ENCODE assay signal across 8 mouse cellular contexts in genomic region chr11:94936851-94937295, GRCm38 (mm10). TPM values are rescaled to one million over a fixed set of nuclear protein-coding genes. Genes with fewer than 3 reads are reported as not detected.
DNase-seq lines count a peak whose midpoint lies in the region; ATAC-seq and TF ChIP-seq lines count a peak whose summit lies in the region.

No protein-coding gene starts in this region.

- H3K27me3 ChIP-seq in heart, embryonic 12.5 days (replicated peaks), result peaks cover 73% of the 10 kb centered on the region
- peaks cover 25% of the 10 kb centered on the region for H3K27me3 ChIP-seq in kidney, embryonic 16.5 days (ENCODE audit: insufficient read depth, low read length)

- peak overlapping the region; percentile 64 for H3K9ac ChIP-seq in heart, embryonic 12.5 days
- H3K9ac ChIP-seq in kidney, embryonic 16.5 days (replicated peaks; ENCODE audit: low read length), result peak overlapping the region; percentile 78

- TF ChIP-seq CTCF in brain, embryonic 14.5 days (IDR thresholded peaks at IDR 0.05; ENCODE audit: borderline replicate concordance, extremely low read depth, insufficient read depth, insufficient read length), result peak; percentile 76

- ATAC-seq in erythroblast, adult 5-6 weeks (replicated peaks; ENCODE audit: low FRiP score, poor library complexity, severe bottlenecking), result peak; percentile 75
- ATAC-seq in heart, embryonic 12.5 days (ENCODE audit: insufficient number of reproducible peaks, low FRiP score), result peak; percentile 69
- ATAC-seq in kidney, embryonic 16.5 days (ENCODE audit: low FRiP score, low TSS enrichment), result peak; percentile 71
- peak; percentile 62 for ATAC-seq in monocyte, adult 5-6 weeks (replicated peaks; ENCODE audit: insufficient number of reproducible peaks, low FRiP score, low TSS enrichment, poor library complexity, severe bottlenecking)

- peak; percentile 90 for DNase-seq in CD4-positive, CD25-positive, alpha-beta regulatory T cell, adult 2 months (ENCODE audit: low read depth, low spot score)
- DNase-seq in brain, embryonic 14.5 days (ENCODE audit: low read depth), result peak; percentile 91
- peak; percentile 84 for DNase-seq in liver
- peak; percentile 55 to 67 for DNase-seq in spleen, postnatal 36 days (ENCODE audit: low spot score in 2 of 2)

- WGBS in heart, embryonic 12.5 days, result under 1% methylated on average over 17 of the region's 17 CpGs
- WGBS in kidney, embryonic 16.5 days, result under 1% methylated on average over 14 of the region's 17 CpGs

- no peaks in the 10 kb centered on the region for H3K9me3 ChIP-seq in heart, embryonic 12.5 days (replicated peaks)
- no peaks in the 10 kb centered on the region for H3K9me3 ChIP-seq in kidney, embryonic 16.5 days (ENCODE audit: low read length)

- H3K4me2 ChIP-seq in heart, embryonic 12.5 days, result peak overlapping the region; percentile 80
- peak overlapping the region; percentile 84 for H3K4me2 ChIP-seq in kidney, embryonic 16.5 days (replicated peaks; ENCODE audit: low read depth, low read length)

- no peak for TF ChIP-seq POLR2A in brain, embryonic 14.5 days (IDR thresholded peaks at IDR 0.05; ENCODE audit: borderline replicate concordance, extremely low read depth, insufficient read depth, insufficient read length, poor library complexity, severe bottlenecking)

- peak overlapping the region; percentile 55 for H3K27ac ChIP-seq in heart, embryonic 12.5 days (ENCODE audit: poor library complexity, severe bottlenecking)
- peak overlapping the region; percentile 91 for H3K27ac ChIP-seq in kidney, embryonic 16.5 days (ENCODE audit: low read length)

- H3K4me1 ChIP-seq in heart, embryonic 12.5 days (replicated peaks), result peaks cover 26% of the 10 kb centered on the region
- H3K4me1 ChIP-seq in kidney, embryonic 16.5 days (ENCODE audit: insufficient read depth, low read length), result peaks cover 41% of the 10 kb centered on the region

- peaks cover 9% of the 10 kb centered on the region for H3K36me3 ChIP-seq in heart, embryonic 12.5 days
- H3K36me3 ChIP-seq in kidney, embryonic 16.5 days (ENCODE audit: insufficient read depth, low read length), result peaks cover 9% of the 10 kb centered on the region; the same call in 1 of the 2 replicates

- peak overlapping the region; percentile 52 for H3K4me3 ChIP-seq in heart, embryonic 12.5 days
- H3K4me3 ChIP-seq in kidney, embryonic 16.5 days (ENCODE audit: low read length), result peak overlapping the region; percentile 61

RNA-seq across cellular contexts. Expression of gene Col1a1, which starts 0.8 kb away (rescaled TPM):
- polyA plus RNA-seq in brain, embryonic 14.5 days (2012; rRNA removed), result 44.1 and 192 TPM in 2 replicates
- total RNA-seq in erythroblast, adult 5-6 weeks (2015; ENCODE audit: low replicate concordance), result 0.21 TPM in 1 of 2 replicates, not detected in the other
- 0.68 TPM in 1 of 2 replicates, not detected in the other for total RNA-seq in erythroblast, adult 5-6 weeks (2017; ENCODE audit: low replicate concordance)
- polyA plus RNA-seq in heart, embryonic 12.5 days (2016; fragmentation: Nextera tagmentation; extraction: Ambion mirVana), result 404 and 446 TPM in 2 replicates
- 869 and 941 TPM in 2 replicates for polyA plus RNA-seq in kidney, embryonic 16.5 days (2015; fragmentation: Nextera tagmentation; extraction: Ambion mirVana)
- not detected in 3 replicates for total RNA-seq in monocyte, adult 5-6 weeks (2017)

RNA-seq across cellular contexts. Expression of gene Hils1, which starts 30.5 kb away (rescaled TPM):
- 0.09 TPM in 1 of 2 replicates, not detected in the other for polyA plus RNA-seq in brain, embryonic 14.5 days (2012; rRNA removed)
- total RNA-seq in erythroblast, adult 5-6 weeks (2015; ENCODE audit: low replicate concordance), result not detected in 2 replicates
- not detected in 2 replicates for total RNA-seq in erythroblast, adult 5-6 weeks (2017; ENCODE audit: low replicate concordance)
- polyA plus RNA-seq in heart, embryonic 12.5 days (2016; fragmentation: Nextera tagmentation; extraction: Ambion mirVana), result 0.30 TPM in 1 of 2 replicates, not detected in the other
- not detected in 2 replicates for polyA plus RNA-seq in kidney, embryonic 16.5 days (2015; fragmentation: Nextera tagmentation; extraction: Ambion mirVana)
- total RNA-seq in monocyte, adult 5-6 weeks (2017), result 2.5 TPM in 1 of 3 replicates, not detected in the others

RNA-seq across cellular contexts. Expression of gene Sgca, which starts 39.3 kb away (rescaled TPM):
- polyA plus RNA-seq in brain, embryonic 14.5 days (2012; rRNA removed), result 0.25 and 0.73 TPM in 2 replicates
- total RNA-seq in erythroblast, adult 5-6 weeks (2015; ENCODE audit: low replicate concordance), result not detected in 2 replicates
- total RNA-seq in erythroblast, adult 5-6 weeks (2017; ENCODE audit: low replicate concordance), result not detected in 2 replicates
- polyA plus RNA-seq in heart, embryonic 12.5 days (2016; fragmentation: Nextera tagmentation; extraction: Ambion mirVana), result 20.6 and 26.6 TPM in 2 replicates
- polyA plus RNA-seq in kidney, embryonic 16.5 days (2015; fragmentation: Nextera tagmentation; extraction: Ambion mirVana), result 0.19 and 0.71 TPM in 2 replicates
- not detected in 3 replicates for total RNA-seq in monocyte, adult 5-6 weeks (2017)

RNA-seq across cellular contexts. Expression of gene Ppp1r9b, which starts 54.0 kb away (rescaled TPM):
- polyA plus RNA-seq in brain, embryonic 14.5 days (2012; rRNA removed), result 37.9 and 81.2 TPM in 2 replicates
- total RNA-seq in erythroblast, adult 5-6 weeks (2015; ENCODE audit: low replicate concordance), result 21.9 and 30.7 TPM in 2 replicates
- 41.1 and 45.2 TPM in 2 replicates for total RNA-seq in erythroblast, adult 5-6 weeks (2017; ENCODE audit: low replicate concordance)
- polyA plus RNA-seq in heart, embryonic 12.5 days (2016; fragmentation: Nextera tagmentation; extraction: Ambion mirVana), result 10.4 and 12.2 TPM in 2 replicates
- 9.9 and 10.7 TPM in 2 replicates for polyA plus RNA-seq in kidney, embryonic 16.5 days (2015; fragmentation: Nextera tagmentation; extraction: Ambion mirVana)
- total RNA-seq in monocyte, adult 5-6 weeks (2017), result 127 to 216 TPM (median 141 TPM) in 3 replicates

Comparison
In these comparisons a context has a peak if more than half of its experiments do, and no peak if none do; other contexts are left out.
1. Peak in every context shown above with its lines: DNase-seq, ATAC-seq, H3K4me3 ChIP-seq and H3K27ac ChIP-seq.
2. RNA of gene Sgca, which starts 39.3 kb away (polyA plus RNA-seq): 20.6 to 26.6 TPM in heart, embryonic 12.5 days; 0.19 to 0.71 TPM in kidney, embryonic 16.5 days and 0.25 to 0.73 TPM in brain, embryonic 14.5 days; every median in the first group is over 10 times any median in the second.